Mouse (Mus musculus): ENCODE results near the gene Rrp1b. TPM values are rescaled to one million over a fixed set of nuclear protein-coding genes. Genes with fewer than 3 reads are reported as not detected.
A peak's percentile ranks its signal among the peaks of the same experiment; 100 is the strongest.

Rrp1b gene
- polyA plus RNA-seq, 1 experiment from 2014 or later = 44.1 TPM

DNA sequence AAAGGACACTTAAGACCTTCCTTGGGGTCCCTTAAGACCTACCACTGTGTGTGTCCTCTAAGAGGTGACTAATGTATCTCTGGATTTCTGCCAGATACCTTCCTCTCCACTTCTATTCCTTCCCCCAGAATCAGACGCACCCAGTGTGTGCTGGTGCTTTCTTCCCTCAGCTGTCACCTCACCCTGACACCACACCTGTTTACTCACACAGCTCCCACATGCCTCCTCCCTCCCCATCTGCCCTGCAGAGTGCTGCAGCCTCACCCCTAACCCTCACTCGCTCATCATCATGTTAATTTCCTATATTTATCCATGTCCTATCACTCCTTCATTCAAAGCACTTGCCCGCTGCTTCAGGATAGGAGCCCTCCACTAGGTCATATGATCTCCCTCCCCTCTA, 23.6 kb upstream of the Rrp1b start:
- 52% methylated on average over 3 of the region's 3 CpGs for WGBS (ENCODE audit: insufficient replicate concordance)
- Histone ChIP-seq H3K9ac (no peak overlapping the region), H3K4me3 (replicated peaks) (no peak overlapping the region), H3K27ac (no peak overlapping the region), H3K4me1 (replicated peaks) (no peaks in the 10 kb centered on the region), H3K36me3 (no peaks in the 10 kb centered on the region), H3K27me3 (no peaks in the 10 kb centered on the region), H3K4me2 (no peak overlapping the region), H3K9me3 (replicated peaks) (no peaks in the 10 kb centered on the region)
- no peak for DNase-seq
- ATAC-seq (ENCODE audit: low read depth) = no peak

DNA sequence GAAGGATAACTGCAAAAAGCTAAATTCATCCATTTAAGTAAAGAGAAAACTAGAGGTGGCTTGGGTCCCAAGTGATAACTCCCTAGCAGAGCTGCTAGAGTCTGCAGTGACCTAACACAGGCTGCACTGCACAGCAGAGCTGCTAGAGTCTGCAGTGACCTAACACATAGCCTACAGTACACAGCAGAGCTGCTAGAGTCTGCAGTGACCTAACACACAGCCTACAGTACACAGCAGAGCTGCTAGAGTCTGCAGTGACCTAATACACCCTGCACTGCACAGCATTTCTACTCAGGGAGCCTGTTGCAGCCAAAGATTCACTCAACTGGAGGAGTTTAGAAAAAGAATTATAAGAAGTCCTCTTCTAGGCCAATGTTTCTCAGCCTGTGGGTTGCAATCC, 22.2 kb upstream of the Rrp1b start:
- Histone ChIP-seq H3K9me3 (replicated peaks) (no peaks in the 10 kb centered on the region), H3K4me1 (replicated peaks) (no peaks in the 10 kb centered on the region), H3K4me3 (replicated peaks) (no peak overlapping the region), H3K27me3 (no peaks in the 10 kb centered on the region), H3K9ac (no peak overlapping the region), H3K36me3 (no peaks in the 10 kb centered on the region), H3K4me2 (no peak overlapping the region), H3K27ac (no peak overlapping the region)
- DNase-seq (no peak), ATAC-seq (ENCODE audit: low read depth) (peak; percentile 74)

DNA sequence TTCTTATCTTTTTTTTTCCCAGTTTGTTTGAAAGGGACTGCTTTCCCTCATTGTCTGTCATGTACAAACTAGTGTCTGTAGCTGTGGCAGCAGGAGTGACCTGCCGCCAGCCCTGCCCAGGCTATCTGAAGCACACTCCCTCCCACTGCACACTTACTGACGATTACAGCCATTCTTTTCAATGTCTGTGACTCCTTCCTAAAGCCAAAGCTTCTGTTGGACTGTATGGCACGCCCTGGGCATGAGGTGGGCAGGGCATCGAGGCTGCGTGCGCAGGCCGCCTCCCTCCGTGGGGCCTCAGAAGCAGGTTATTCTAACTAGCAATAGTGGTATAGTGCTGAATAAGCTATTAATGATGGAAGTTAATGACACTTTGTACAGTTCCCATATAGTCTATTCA, 19.4 kb upstream of the Rrp1b start:
- H3K4me1 ChIP-seq (replicated peaks) = no peaks in the 10 kb centered on the region
- no peak overlapping the region for H3K27ac ChIP-seq
- no peaks in the 10 kb centered on the region for H3K36me3 ChIP-seq
- H3K9ac ChIP-seq = no peak overlapping the region
- no peak overlapping the region for H3K4me3 ChIP-seq (replicated peaks)
- ATAC-seq (ENCODE audit: low read depth) (no peak), DNase-seq (no peak)
- WGBS (ENCODE audit: insufficient replicate concordance) = 76% methylated on average over 8 of the region's 8 CpGs
- H3K27me3 ChIP-seq = no peaks in the 10 kb centered on the region
- H3K9me3 ChIP-seq (replicated peaks) = no peaks in the 10 kb centered on the region
- no peak overlapping the region for H3K4me2 ChIP-seq

DNA sequence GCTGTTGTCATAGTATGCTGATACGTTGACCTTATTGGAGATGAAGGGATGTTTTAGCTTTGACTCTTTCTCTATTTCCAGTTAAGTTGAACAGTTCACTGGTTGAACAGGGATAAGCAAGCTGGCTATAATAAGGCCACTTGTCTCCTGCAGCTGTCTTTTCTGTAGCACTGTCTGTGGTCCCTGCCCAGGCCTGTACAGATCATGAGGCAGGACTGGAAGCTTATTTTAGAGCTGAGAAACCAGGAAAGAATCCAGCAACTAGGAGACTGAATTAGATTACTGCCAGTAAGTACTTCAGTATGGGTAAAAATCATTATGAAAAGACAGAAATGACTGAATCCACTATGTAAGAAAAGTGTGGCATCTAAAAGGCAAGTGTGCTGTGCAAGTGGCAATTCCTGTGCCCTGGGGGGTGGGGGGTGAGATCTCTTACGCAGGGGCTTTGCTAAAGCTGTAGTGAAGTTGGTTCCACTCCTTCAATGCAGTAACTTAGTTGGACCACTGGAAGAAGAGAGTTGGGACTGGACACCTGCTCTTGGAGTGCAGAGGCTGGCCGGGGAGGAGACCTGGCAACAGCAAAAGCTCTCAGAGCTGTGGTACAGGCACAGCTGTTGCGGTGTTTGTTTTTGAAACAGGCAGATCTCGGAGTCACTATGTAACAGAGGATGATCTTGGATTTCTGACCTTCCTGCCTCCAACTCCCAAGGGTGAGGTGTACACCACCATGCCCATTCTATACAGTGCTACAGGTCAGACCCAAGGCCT, 17.6 kb upstream of the Rrp1b start:
- no peak overlapping the region for H3K9ac ChIP-seq
- ATAC-seq (ENCODE audit: low read depth) = no peak
- H3K4me3 ChIP-seq (replicated peaks) = no peak overlapping the region
- H3K4me1 ChIP-seq (replicated peaks) = no peaks in the 10 kb centered on the region
- H3K27me3 ChIP-seq = no peaks in the 10 kb centered on the region
- H3K36me3 ChIP-seq = no peaks in the 10 kb centered on the region
- no peak overlapping the region for H3K4me2 ChIP-seq
- WGBS (ENCODE audit: insufficient replicate concordance) = 65% methylated on average over 5 of the region's 5 CpGs
- no peak overlapping the region for H3K27ac ChIP-seq
- no peaks in the 10 kb centered on the region for H3K9me3 ChIP-seq (replicated peaks)
- no peak for DNase-seq

DNA sequence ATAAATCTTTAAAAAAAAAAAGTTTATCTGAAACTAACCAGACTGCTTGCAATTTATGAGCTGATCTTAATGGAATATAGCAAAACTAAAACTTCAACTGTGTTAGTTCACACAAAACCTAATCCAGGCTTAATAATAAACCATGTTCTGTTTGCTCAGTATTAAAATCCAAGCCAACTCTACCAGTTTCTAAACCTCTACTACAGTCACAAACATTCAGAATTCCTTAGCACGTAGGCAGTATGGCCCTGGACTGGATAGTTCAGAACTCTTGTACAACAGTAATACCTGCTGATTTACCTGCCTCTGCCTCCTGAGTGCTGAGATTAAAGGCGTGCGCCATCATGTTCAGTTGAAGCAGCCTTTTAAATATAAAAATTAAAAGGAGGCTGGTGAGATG, 13.9 kb upstream of the Rrp1b start:
- 76% methylated on average over 3 of the region's 3 CpGs for WGBS (ENCODE audit: insufficient replicate concordance)
- Histone ChIP-seq H3K4me1 (replicated peaks) (no peaks in the 10 kb centered on the region), H3K4me2 (no peak overlapping the region), H3K27ac (no peak overlapping the region), H3K9ac (no peak overlapping the region), H3K9me3 (replicated peaks) (no peaks in the 10 kb centered on the region), H3K27me3 (no peaks in the 10 kb centered on the region), H3K4me3 (replicated peaks) (no peak overlapping the region), H3K36me3 (no peaks in the 10 kb centered on the region)
- DNase-seq = no peak
- no peak for ATAC-seq (ENCODE audit: low read depth)

DNA sequence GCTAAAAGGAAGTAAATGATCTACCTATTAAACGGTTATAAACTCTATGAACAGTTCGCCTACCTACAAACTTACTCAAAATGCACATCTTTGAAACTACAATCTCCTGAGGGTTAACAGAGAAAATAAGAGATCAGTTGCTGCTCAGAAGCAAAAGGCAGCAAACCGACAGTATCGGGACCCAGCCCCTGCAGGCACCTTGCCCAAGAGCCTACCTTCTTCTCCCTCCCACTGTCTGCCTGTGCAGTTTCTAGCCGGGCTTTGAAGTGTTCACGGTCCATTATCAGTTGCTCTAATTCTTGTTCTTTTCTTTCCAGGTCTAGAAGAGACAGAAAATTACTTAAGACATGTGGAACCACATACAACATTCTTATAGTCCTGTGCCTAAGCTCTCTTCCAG, 13.3 kb upstream of the Rrp1b start:
- no peaks in the 10 kb centered on the region for H3K36me3 ChIP-seq
- H3K4me3 ChIP-seq (replicated peaks) = no peak overlapping the region
- ATAC-seq (ENCODE audit: low read depth) (no peak), DNase-seq (no peak)
- H3K9me3 ChIP-seq (replicated peaks) = no peaks in the 10 kb centered on the region
- H3K4me2 ChIP-seq = no peak overlapping the region
- H3K27me3 ChIP-seq = no peaks in the 10 kb centered on the region
- no peak overlapping the region for H3K9ac ChIP-seq
- no peak overlapping the region for H3K27ac ChIP-seq
- no peaks in the 10 kb centered on the region for H3K4me1 ChIP-seq (replicated peaks)
- 64% methylated on average over 6 of the region's 6 CpGs for WGBS (ENCODE audit: insufficient replicate concordance)

DNA sequence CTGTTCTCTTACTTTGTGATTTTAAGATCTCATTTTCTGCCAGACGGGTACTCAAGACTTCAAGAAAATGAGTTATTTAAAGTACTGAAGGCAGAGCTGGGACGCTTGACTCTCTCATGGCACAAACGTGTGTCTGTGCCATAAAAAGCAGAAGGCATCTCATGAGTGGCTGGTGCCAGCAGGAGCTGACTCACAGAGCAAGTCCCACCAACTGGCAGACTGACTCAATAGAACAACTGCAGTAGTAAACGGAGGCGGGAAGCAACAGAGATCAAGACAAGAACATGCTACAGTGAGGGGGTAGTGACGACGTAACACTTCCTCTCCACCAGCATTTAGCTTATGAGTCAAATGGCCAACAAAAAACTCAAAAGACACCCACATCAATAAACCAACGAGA, 12.8 kb upstream of the Rrp1b start:
- Histone ChIP-seq H3K4me1 (replicated peaks) (no peaks in the 10 kb centered on the region), H3K27ac (no peak overlapping the region), H3K27me3 (no peaks in the 10 kb centered on the region), H3K36me3 (no peaks in the 10 kb centered on the region), H3K9me3 (replicated peaks) (no peaks in the 10 kb centered on the region), H3K9ac (no peak overlapping the region), H3K4me2 (no peak overlapping the region), H3K4me3 (replicated peaks) (no peak overlapping the region)
- WGBS (ENCODE audit: insufficient replicate concordance) = 51% methylated on average over 8 of the region's 8 CpGs
- DNase-seq (no peak), ATAC-seq (ENCODE audit: low read depth) (no peak)

DNA sequence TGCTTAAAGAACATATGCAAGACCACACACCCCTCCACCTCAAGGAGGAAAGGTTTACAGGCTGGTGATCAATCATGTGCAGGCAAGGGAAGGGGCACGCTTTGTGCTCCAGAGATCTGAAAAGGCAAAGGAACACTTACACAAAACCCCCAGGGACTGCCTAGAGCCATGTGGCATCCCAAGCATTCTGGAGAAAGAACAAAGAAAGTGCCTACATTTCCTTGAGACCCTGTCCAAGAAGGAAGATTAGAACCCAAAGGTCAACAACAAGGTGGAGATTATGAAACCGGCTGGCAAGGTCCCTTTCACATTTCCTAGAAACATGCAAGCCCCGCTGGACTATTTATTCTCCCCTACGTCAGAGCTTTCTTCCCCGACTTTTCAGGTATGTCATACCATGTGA, 11.2 kb upstream of the Rrp1b start:
- WGBS (ENCODE audit: insufficient replicate concordance) = 69% methylated on average over 5 of the region's 5 CpGs
- no peak for DNase-seq
- H3K27me3 ChIP-seq = no peaks in the 10 kb centered on the region
- no peak overlapping the region for H3K4me2 ChIP-seq
- no peak for ATAC-seq (ENCODE audit: low read depth)
- H3K9ac ChIP-seq = no peak overlapping the region
- H3K36me3 ChIP-seq = no peaks in the 10 kb centered on the region
- H3K4me3 ChIP-seq (replicated peaks) = no peak overlapping the region
- H3K27ac ChIP-seq = no peak overlapping the region
- H3K9me3 ChIP-seq (replicated peaks) = no peaks in the 10 kb centered on the region
- no peaks in the 10 kb centered on the region for H3K4me1 ChIP-seq (replicated peaks)

DNA sequence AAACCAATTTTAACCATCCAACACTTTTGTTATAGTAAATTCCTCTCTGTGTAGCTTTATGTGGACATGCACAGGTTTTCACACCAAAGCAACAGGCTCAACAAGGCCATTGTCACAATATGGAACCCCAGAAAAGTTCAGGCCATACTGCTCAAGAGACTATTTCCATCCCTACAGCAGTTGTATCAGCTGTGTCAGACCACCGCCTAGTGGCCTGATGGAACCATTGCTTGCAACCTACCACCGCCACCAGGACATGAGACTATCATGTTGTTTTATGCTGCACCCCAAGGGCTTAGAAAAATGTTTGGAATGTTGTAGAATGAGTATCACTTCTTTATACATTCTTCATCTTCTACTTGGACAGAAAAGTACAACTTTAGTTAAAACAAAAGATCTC, 10.5 kb upstream of the Rrp1b start:
- 20% methylated on average over 2 of the region's 2 CpGs for WGBS (ENCODE audit: insufficient replicate concordance)
- H3K9me3 ChIP-seq (replicated peaks) = no peaks in the 10 kb centered on the region

DNA sequence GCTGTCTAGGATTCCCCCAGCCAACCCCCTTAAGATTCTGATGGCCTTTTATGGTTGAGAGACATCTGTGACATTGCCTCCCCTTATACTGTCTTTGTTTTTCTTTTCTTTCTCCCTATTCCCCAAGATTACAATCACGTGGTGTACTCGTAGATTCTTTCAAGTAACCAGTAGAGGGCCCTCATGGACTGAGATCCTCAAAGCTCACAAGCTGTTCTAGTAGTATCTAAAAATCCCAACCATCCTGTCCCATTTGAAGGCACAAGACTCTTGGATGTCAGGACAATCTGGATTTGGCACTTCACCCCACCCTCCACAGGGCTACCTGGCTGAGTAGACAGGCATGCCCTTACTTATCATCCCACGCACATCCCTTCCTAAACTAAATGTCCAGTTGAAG, 8.2 kb upstream of the Rrp1b start:
- Histone ChIP-seq H3K27me3 (no peaks in the 10 kb centered on the region), H3K36me3 (no peaks in the 10 kb centered on the region), H3K4me1 (replicated peaks) (0 out of 2 replicates have a peak, but pooled peaks cover 4% of the 10 kb centered on the region), H3K4me3 (replicated peaks) (no peak overlapping the region), H3K9ac (no peak overlapping the region), H3K4me2 (no peak overlapping the region), H3K9me3 (replicated peaks) (no peaks in the 10 kb centered on the region), H3K27ac (no peak overlapping the region)
- WGBS (ENCODE audit: insufficient replicate concordance) = 30% methylated on average over 3 of the region's 3 CpGs
- DNase-seq = no peak
- no peak for ATAC-seq (ENCODE audit: low read depth)

More for the DNA sequence above, 10.5 kb upstream of the Rrp1b start:
- Histone ChIP-seq H3K4me2 (no peak overlapping the region), H3K27ac (no peak overlapping the region), H3K9ac (no peak overlapping the region), H3K4me1 (replicated peaks) (no peaks in the 10 kb centered on the region), H3K4me3 (replicated peaks) (no peak overlapping the region), H3K36me3 (no peaks in the 10 kb centered on the region), H3K27me3 (no peaks in the 10 kb centered on the region)
- DNase-seq = no peak
- no peak for ATAC-seq (ENCODE audit: low read depth)

DNA sequence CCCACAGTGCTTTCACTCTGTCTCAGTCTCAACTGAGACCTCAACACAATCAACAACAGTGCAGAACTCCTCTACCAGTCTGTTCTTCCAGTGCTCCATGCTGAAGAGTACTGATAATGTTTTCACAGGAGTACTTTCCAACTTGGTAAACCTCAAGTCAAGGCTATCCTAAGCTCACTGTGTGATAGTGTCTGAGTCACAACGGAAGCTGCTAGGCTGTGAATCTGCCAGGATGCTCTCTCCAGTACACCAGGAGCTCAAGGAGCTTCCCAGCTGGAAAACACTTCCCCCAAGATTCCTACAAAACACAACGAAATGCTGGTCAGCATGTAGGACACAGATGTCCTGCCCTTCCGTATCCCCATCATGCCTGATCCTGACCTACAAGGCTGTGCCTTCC, 7.6 kb upstream of the Rrp1b start:
- WGBS (ENCODE audit: insufficient replicate concordance) = 64% methylated on average over 3 of the region's 3 CpGs
- ATAC-seq (ENCODE audit: low read depth) (no peak), DNase-seq (no peak)
- Histone ChIP-seq H3K4me2 (no peak overlapping the region), H3K27ac (no peak overlapping the region), H3K9me3 (replicated peaks) (no peaks in the 10 kb centered on the region), H3K9ac (no peak overlapping the region), H3K27me3 (no peaks in the 10 kb centered on the region), H3K4me1 (replicated peaks) (0 out of 2 replicates have a peak, but pooled peaks cover 4% of the 10 kb centered on the region), H3K4me3 (replicated peaks) (no peak overlapping the region), H3K36me3 (no peaks in the 10 kb centered on the region)

DNA sequence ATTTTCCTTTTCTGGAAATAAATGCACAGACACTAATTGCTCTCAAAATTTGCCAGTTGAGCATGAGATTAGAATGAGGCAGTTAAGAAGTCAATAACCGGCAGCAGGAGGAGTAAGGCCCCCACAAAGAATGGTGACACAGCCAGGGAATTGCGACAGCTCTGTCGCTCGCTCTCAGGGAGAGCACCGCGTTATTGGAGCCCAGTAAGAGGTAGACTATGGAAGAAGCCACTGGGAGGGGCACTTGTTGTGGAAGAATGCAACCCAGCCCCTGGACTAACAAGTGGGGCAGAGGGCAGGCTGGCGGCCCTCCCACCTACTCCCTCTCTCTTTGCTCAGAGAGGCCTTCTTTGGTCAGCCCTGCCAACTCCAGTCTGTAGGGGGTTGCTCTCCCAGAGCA, 4.2 kb upstream of the Rrp1b start:
- DNase-seq (no peak), ATAC-seq (ENCODE audit: low read depth) (no peak)
- Histone ChIP-seq H3K4me2 (no peak overlapping the region), H3K9ac (no peak overlapping the region), H3K27me3 (no peaks in the 10 kb centered on the region), H3K27ac (no peak overlapping the region), H3K36me3 (no peaks in the 10 kb centered on the region), H3K9me3 (replicated peaks) (no peaks in the 10 kb centered on the region), H3K4me1 (replicated peaks) (peaks cover 15% of the 10 kb centered on the region), H3K4me3 (replicated peaks) (no peak overlapping the region)
- 61% methylated on average over 7 of the region's 7 CpGs for WGBS (ENCODE audit: insufficient replicate concordance)
